Mouse (Mus musculus) forebrain, postnatal 0 days (tissue): Measurements from ENCODE around the gene Kcnb1. TPM values are rescaled to one million over a fixed set of nuclear protein-coding genes. Genes with fewer than 3 reads are reported as not detected.
A peak's percentile ranks its signal among the peaks of the same experiment; 100 is the strongest.

ENCODE experiments used
- ATAC-seq: fragments of 200-750 bp; cut with Nextera tagmentation; 2 replicates; pipeline ENCODE4 v1.8.0; 2017; ENCODE audit warnings: mild to moderate bottlenecking, moderate library complexity
- DNase-seq: peaks from one replicate; pipeline ENCODE4 v3.0.0-alpha.2; 2015
- H3K27ac ChIP-seq: fragments of 300-500 bp; sonication (generic); 2 replicates; pipeline ENCODE4 v1.5.1; 2014; ENCODE audit warnings: low read depth, mild to moderate bottlenecking, antibody characterized with exemption, low read length, moderate library complexity, mixed read lengths
- H3K27me3 ChIP-seq: fragments of 300-500 bp; sonication (generic); 2 replicates; pipeline ENCODE4 v1.6.1; 2014; ENCODE audit warnings: mild to moderate bottlenecking, low read length, mixed read lengths; ENCODE audit not compliant: insufficient read depth
- H3K36me3 ChIP-seq: fragments of 300-500 bp; sonication (generic); 2 replicates; pipeline ENCODE4 v1.6.1; 2014; ENCODE audit warnings: mild to moderate bottlenecking, moderate library complexity; ENCODE audit not compliant: insufficient read depth
- H3K4me1 ChIP-seq: fragments of 300-500 bp; sonication (generic); 2 replicates; pipeline ENCODE4 v1.6.1; 2014; ENCODE audit warnings: antibody characterized with exemption; ENCODE audit not compliant: insufficient read depth
- H3K4me2 ChIP-seq: fragments of 300-500 bp; sonication (generic); 2 replicates; pipeline ENCODE4 v1.6.1; 2014; ENCODE audit warnings: low read depth, mild to moderate bottlenecking, moderate library complexity
- H3K4me3 ChIP-seq: fragments of 300-500 bp; sonication (generic); 2 replicates; pipeline ENCODE4 v1.5.1; 2014; ENCODE audit warnings: low read depth, low read length, mixed read lengths
- H3K9ac ChIP-seq: fragments of 300-500 bp; sonication (generic); 2 replicates; pipeline ENCODE4 v1.6.1; 2014; ENCODE audit warnings: mild to moderate bottlenecking
- H3K9me3 ChIP-seq: fragments of 300-500 bp; sonication (generic); 2 replicates; pipeline ENCODE4 v1.6.1; 2016; ENCODE audit warnings: low read length
- CTCF ChIP-seq: sonication (generic); IDR thresholded peaks from 2 replicates; pipeline ENCODE4 v1.5.1; 2016; ENCODE audit warnings: antibody characterized with exemption, control low read depth, low read depth
- WGBS: fragments of 180-500 bp; shearing (Covaris S2); extraction: QIAGEN DNeasy Blood & Tissue Kit; methylation state at CpG from one replicate; pipeline ENCODE4 v1.1.7; 2014; 5-methylcytosine and 5-hydroxymethylcytosine counted together
- polyA plus RNA-seq: library from polyadenylated mRNA; unstranded; fragments of >200 nt; fragmentation: Nextera tagmentation; extraction: Ambion mirVana; gene quantifications from 2 replicates; pipeline ENCODE4 v1.2.1, GENCODE M21; 2015
- total RNA-seq: library from RNA; depleted of rRNA; stranded (reverse); fragments of >200 nt; gene quantifications from 2 replicates; pipeline ENCODE4 v1.2.3, GENCODE M21; 2014

Kcnb1 gene
- total and polyA plus RNA-seq, 2 experiments from 2014 or later, result 4.1 to 21.8 TPM

GRCm38 (mm10) chr2:167130050-167130770 is 59.7 kb downstream of the Kcnb1 start:
- 38% methylated on average over 9 of the region's 9 CpGs for WGBS

DNA sequence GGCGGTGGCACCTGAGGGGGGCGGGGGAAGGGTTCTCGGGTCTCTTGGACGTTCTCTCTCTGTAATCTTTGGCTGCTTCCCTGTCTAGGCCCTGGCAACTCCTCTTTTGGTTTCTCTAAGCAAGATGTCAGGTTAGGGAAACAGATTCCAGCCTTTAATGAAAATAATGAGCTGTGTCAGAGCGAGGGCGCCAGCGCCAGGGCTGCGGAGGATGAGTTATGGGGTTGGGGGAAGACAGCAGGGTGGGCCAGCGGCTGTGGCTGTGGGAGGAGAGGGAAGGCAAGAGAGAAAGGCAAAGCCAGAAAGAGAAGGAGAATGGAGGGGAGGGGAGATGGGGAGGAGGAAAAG is 60.4 kb downstream of the Kcnb1 start:
- 13% methylated on average over 9 of the region's 9 CpGs for WGBS
- Histone ChIP-seq H3K9me3 (no peaks in the 10 kb centered on the region), H3K4me3 (no peak overlapping the region), H3K27ac (peak overlapping the region; percentile 21; the same call in 1 of the 2 replicates), H3K4me1 (peaks cover 18% of the 10 kb centered on the region), H3K9ac (0 out of 2 replicates have a peak overlapping the region, but pooled peaks have one; percentile 22), H3K36me3 (no peaks in the 10 kb centered on the region), H3K27me3 (no peaks in the 10 kb centered on the region), H3K4me2 (peak overlapping the region; percentile 21; the same call in 1 of the 2 replicates)
- DNase-seq, result no peak
- ATAC-seq, result peak; percentile 64
- no peak for TF ChIP-seq CTCF

More at GRCm38 (mm10) chr2:167130050-167130770, 59.7 kb downstream of the Kcnb1 start:
- no peak for DNase-seq
- Histone ChIP-seq H3K4me3 (no peak overlapping the region), H3K9me3 (no peaks in the 10 kb centered on the region), H3K4me2 (peak overlapping the region; percentile 21; the same call in 1 of the 2 replicates), H3K27ac (0 out of 2 replicates have a peak overlapping the region, but pooled peaks have one; percentile 40), H3K36me3 (no peaks in the 10 kb centered on the region), H3K9ac (no peak overlapping the region), H3K4me1 (peaks cover 18% of the 10 kb centered on the region), H3K27me3 (no peaks in the 10 kb centered on the region)
- 0 out of 2 replicates have a peak, but pooled peaks have one; percentile 16 for ATAC-seq
- TF ChIP-seq CTCF, result no peak

DNA sequence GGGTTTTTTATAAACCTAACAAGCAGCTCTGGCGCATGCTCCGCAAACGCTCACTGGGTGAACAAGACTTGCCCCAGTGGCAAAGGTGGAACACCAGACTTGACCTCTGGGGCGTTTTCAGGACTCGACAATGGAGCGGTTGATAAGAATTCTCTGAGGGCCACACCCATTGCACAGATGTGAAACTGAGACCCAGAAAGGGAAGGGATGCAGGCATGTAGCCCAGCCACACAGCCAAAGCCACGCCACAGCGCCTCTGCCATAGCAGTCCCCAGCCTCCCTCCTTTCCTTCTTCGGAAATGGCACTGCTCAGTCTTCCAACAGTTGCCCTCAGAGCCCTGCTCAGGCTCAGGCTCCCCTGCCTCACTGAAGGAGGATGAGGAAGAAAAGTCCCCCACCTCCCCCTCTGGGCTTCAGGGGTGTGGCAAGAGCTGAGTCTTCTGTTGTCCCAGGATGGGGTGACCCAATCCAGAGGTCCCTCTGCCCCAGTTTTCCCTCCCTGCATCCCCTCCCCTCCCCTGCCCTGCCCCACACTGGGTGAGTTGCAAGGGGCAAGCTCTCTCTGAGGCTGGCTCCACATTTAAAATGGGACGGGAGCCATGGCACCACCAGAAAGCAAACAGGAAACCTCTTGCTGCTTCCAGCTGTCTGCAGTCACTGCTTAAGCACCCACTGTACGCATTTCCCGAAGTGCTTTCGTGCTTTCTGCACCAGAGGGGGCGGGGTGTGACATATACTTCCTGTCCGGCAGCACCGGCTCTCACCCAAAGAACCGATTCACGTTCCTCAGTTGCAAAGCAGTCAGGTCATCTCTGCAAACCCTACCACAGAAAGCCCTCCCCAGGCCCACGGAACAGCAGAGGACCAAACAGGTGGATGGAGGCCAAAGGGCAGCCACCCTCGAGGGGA is 61.0 kb downstream of the Kcnb1 start:
- 52% methylated on average over 20 of the region's 20 CpGs for WGBS
- H3K9me3 ChIP-seq, result no peaks in the 10 kb centered on the region
- TF ChIP-seq CTCF, result no peak
- H3K4me2 ChIP-seq, result peak overlapping the region; percentile 21; the same call in 1 of the 2 replicates
- H3K27me3 ChIP-seq, result no peaks in the 10 kb centered on the region
- H3K27ac ChIP-seq, result peak overlapping the region; percentile 21; the same call in 1 of the 2 replicates
- H3K4me1 ChIP-seq, result peaks cover 20% of the 10 kb centered on the region
- ATAC-seq, result peak; percentile 27; the same call in 1 of the 2 replicates
- no peak for DNase-seq
- no peak overlapping the region for H3K4me3 ChIP-seq
- H3K9ac ChIP-seq, result 0 out of 2 replicates have a peak overlapping the region, but pooled peaks have one; percentile 22
- H3K36me3 ChIP-seq, result no peaks in the 10 kb centered on the region

- no peaks in the 10 kb centered on the region for H3K9me3 ChIP-seq
- no peak overlapping the region for H3K4me2 ChIP-seq
- no peak overlapping the region for H3K9ac ChIP-seq
- ATAC-seq (no peak), DNase-seq (no peak)
- H3K36me3 ChIP-seq, result no peaks in the 10 kb centered on the region
- WGBS, result 84% methylated on average over 5 of the region's 5 CpGs
- H3K27me3 ChIP-seq, result no peaks in the 10 kb centered on the region
- TF ChIP-seq CTCF, result no peak
- H3K4me3 ChIP-seq, result no peak overlapping the region
- no peak overlapping the region for H3K27ac ChIP-seq
- H3K4me1 ChIP-seq, result peaks cover 23% of the 10 kb centered on the region
Measured at GRCm38 (mm10) chr2:167127404-167127803, 62.6 kb downstream of the Kcnb1 start.

DNA sequence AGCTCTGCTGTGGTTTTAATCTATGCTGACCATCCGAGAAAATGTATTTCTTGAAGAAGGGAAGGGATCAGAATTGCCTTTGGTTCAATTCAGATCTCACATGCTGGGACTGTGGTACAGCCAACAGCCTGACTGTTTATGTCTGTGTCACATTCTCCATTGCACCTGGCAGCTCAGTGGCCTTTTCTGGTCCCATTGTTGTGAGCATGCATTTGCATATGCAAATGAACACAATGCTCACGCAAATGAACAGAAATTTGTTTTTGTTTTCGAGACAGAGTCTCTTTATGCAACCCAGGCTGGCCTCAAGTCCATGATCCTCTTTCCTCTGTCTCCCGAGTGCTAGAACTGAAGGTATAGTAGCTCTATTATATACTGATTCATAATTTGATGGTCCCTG is 64.2 kb downstream of the Kcnb1 start:
- H3K4me3 ChIP-seq, result no peak overlapping the region
- TF ChIP-seq CTCF, result no peak
- H3K4me2 ChIP-seq, result no peak overlapping the region
- 33% methylated on average over 4 of the region's 4 CpGs for WGBS
- H3K36me3 ChIP-seq, result no peaks in the 10 kb centered on the region
- no peak overlapping the region for H3K9ac ChIP-seq
- peaks cover 23% of the 10 kb centered on the region for H3K4me1 ChIP-seq
- H3K27ac ChIP-seq, result no peak overlapping the region; the same call in 1 of the 2 replicates
- H3K27me3 ChIP-seq, result no peaks in the 10 kb centered on the region
- DNase-seq (no peak), ATAC-seq (no peak)
- H3K9me3 ChIP-seq, result no peaks in the 10 kb centered on the region

DNA sequence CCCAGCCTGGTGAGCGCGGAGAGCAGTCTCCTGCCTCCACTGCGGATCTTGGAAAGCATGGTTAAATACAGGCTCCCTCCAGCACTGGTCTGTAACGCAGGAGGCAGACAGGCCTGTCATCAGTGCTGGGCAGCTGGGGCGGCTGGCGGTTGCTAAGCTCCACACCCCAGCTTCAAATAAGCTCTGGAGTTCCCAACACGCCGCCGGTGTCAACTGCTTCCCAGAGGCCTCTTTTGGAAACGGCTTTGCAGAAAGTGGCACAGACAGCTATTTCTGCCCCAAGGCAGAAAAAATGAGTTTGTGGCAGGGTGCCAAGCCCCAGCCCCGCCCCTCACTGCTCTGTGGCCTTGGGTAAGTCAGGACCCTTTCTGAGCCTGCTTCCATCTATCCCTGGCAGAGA is 66.0 kb downstream of the Kcnb1 start:
- H3K4me2 ChIP-seq, result no peak overlapping the region
- no peak for TF ChIP-seq CTCF
- H3K9ac ChIP-seq, result no peak overlapping the region
- DNase-seq (peak; percentile 39), ATAC-seq (peak; percentile 82)
- H3K36me3 ChIP-seq, result no peaks in the 10 kb centered on the region
- H3K9me3 ChIP-seq, result no peaks in the 10 kb centered on the region
- peaks cover 8% of the 10 kb centered on the region; the same call in 1 of the 2 replicates for H3K4me1 ChIP-seq
- no peaks in the 10 kb centered on the region for H3K27me3 ChIP-seq
- WGBS, result 17% methylated on average over 11 of the region's 11 CpGs
- no peak overlapping the region for H3K4me3 ChIP-seq
- 0 out of 2 replicates have a peak overlapping the region, but pooled peaks have one; percentile 2 for H3K27ac ChIP-seq
